Mouse (Mus musculus) activated CD4-positive, CD25-positive, alpha-beta regulatory T cell, adult 4 months (primary cell): Measurements from ENCODE around the gene Trmt1. TPM values are rescaled to one million over a fixed set of nuclear protein-coding genes. Genes with fewer than 3 reads are reported as not detected.
"Not testable (repeated sequence)": the region's sequence is repeated elsewhere in the genome, so short reads cannot be mapped to it uniquely, and the experiment has no call there.

Experiments used
- ATAC-seq: one replicate; pipeline ENCODE4 v1.8.0; 2017
- polyA plus RNA-seq, 2 experiments: library from polyadenylated mRNA; unstranded; fragments of 100-300 nt; shearing (Covaris generic); gene quantifications; one replicate each; pipeline ENCODE4 v1.2.1; 2017

Gene Trmt1
- polyA plus RNA-seq, 2 experiments from 2014 or later: 32.6 to 49.8 TPM

- peak; percentile 34 for ATAC-seq
Observed at GRCm38 (mm10) chr8:84659936-84660818, 25.9 kb upstream of the Trmt1 start.

DNA sequence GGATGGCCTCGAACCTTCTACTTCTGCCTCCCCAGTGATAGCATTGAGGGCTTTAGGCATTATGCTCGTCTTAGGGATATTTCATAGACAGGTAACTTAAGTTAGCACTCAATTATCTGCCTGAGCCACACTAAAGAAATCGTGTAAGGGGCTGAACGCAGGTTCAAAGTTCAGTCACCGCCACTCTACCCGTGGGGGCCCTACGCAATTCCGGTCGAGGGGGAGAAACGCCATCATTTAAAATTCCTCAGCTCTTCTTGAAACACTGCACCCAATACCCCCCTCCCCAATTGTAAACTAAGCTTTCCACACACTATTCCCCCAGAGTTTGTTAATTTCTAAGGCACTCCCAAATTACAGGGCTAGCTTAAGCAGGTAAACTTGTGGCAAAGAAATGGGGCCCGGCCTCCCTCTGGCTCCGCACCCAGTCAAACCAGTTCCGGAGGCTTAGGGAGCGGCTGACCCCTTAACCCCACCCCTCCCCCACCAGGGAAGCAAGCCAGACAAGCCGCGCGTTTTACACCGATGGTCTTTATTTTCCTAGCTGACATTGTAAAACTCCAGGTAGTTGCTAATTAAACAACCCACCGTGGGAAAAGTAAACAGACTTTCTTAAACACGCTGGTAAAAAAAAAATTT is 25.2 kb upstream of the Trmt1 start:
- no peak for ATAC-seq

DNA sequence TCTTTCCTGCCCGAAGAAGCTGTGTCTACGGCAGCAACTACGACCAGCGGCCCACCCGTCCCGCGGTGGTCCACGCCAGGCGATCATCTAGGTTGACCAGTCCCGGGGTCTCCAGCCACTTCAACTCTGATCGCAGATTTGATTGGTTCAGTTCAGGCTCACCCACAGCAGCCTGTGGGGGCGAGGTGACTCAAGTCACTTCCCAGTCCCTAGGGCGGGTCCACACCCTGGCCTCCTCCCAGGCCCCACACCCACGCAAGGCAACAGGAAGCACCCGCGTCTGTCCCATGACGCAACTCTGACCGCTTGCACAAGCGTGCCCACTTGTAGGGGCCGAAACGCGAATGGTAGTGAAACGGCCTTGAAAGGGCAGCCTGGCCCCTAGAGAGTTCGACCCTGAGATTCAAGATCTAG is 24.6 kb upstream of the Trmt1 start:
- peak; percentile 19 for ATAC-seq

DNA sequence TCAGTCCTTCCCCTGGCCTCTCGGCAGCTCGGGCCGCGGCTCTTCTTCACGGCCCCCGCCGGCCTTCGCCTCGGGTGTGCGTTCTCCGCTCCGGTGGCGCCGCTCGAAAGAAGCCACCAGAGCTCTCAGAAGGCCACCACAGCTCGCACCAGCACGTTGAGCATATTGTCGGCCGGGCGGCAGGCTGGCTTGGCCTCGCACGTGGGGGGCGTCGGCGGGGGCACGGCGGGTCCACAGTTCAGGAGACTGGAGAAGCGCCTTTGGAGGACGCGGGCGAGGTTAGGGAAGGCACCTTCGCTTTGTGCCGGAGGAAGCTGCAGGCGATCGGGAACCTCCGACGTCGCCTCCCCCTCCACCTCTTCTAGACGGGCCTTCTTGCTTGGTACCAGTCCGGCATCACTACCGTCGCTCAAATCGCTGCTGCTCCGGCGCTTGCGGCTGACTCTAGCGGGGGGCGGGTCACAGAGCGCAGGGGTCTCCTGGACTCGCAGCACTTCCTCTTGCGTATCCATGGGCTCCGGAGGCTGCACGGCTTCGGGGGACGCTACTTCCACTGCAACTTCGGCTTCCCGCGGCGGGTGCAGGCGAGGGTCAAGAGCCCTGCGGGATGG is 24.0 kb upstream of the Trmt1 start:
- ATAC-seq: no peak

- peak; percentile 41 for ATAC-seq
Observed at GRCm38 (mm10) chr8:84662581-84663065, 23.5 kb upstream of the Trmt1 start, which contains the start of gene Ier2. Ier2 (minus strand) TSS chr8:84662852.

DNA sequence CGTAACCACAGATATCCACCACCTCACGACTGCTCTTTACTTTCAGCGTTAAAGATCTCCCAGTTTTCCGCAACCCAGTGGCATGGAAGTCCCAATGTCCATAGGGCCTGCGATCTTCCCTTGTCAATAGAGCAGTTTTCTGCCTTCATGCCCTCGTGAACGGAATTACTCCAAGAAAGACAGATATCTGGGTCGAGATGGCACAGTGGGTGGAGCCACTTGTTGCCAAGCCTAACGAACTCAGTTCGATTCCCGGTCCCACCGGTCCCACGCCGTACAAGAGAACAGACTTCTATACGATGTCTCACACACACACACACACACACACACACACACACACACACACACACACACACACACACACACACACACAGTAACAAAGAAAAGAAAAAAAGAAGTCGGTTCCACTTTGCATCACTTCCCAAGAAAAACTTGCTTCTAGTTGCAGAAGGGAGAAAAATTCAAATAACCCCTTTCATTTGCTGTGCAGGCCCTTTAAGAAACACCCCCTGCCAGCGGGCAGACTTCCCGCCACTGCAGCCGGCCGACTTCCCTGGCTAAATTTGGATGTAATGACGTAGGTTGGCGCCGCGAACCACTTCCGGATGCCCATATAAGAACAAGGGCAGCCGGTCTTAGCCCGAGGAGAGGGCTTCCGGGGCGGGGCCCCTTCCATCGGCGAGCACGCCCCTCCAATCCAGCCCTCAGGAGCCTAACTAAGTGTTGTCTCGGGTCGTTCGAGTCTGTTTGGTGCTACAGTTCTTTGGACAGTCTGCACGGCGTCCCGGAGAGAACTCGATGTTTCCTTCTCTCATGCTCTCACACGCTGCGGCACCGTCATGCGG is 22.4 kb upstream of the Trmt1 start:
- peak; percentile 13 for ATAC-seq

GRCm38 (mm10) chr8:84664566-84665384 is 21.3 kb upstream of the Trmt1 start:
- no peak for ATAC-seq

GRCm38 (mm10) chr8:84665385-84665893 is 20.7 kb upstream of the Trmt1 start:
- ATAC-seq: no peak

DNA sequence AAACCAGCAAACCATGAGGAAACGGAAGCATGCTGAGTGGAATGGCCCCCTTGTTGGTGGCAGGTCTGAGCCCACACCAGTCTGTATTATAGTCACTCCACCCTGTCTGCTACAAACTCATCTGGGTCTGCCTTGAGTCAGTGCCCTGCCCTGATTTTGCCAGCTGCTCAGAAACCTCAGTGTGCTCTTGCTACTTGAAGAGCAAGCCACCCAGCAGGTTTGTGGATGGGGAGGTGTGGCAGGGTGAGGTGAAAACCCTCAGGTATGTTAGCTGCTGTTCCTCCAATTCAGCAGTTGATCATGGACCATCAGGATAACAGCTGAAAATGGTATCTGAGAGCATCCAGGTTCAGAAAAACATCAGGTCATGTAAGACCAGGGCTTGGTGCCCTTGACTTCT is 18.0 kb upstream of the Trmt1 start:
- ATAC-seq: no peak

- ATAC-seq: no peak
Observed at GRCm38 (mm10) chr8:84668731-84669485, 17.2 kb upstream of the Trmt1 start.

GRCm38 (mm10) chr8:84670295-84671006 is 15.7 kb upstream of the Trmt1 start:
- not testable (repeated sequence) for ATAC-seq

GRCm38 (mm10) chr8:84677305-84677704 is 8.8 kb upstream of the Trmt1 start:
- no peak for ATAC-seq

- ATAC-seq: no peak
Observed at GRCm38 (mm10) chr8:84681476-84681875, 4.6 kb upstream of the Trmt1 start.

GRCm38 (mm10) chr8:84682257-84682656 is 3.9 kb upstream of the Trmt1 start:
- no peak for ATAC-seq

- no peak for ATAC-seq
Observed at GRCm38 (mm10) chr8:84684537-84684936, 1.6 kb upstream of the Trmt1 start.

DNA sequence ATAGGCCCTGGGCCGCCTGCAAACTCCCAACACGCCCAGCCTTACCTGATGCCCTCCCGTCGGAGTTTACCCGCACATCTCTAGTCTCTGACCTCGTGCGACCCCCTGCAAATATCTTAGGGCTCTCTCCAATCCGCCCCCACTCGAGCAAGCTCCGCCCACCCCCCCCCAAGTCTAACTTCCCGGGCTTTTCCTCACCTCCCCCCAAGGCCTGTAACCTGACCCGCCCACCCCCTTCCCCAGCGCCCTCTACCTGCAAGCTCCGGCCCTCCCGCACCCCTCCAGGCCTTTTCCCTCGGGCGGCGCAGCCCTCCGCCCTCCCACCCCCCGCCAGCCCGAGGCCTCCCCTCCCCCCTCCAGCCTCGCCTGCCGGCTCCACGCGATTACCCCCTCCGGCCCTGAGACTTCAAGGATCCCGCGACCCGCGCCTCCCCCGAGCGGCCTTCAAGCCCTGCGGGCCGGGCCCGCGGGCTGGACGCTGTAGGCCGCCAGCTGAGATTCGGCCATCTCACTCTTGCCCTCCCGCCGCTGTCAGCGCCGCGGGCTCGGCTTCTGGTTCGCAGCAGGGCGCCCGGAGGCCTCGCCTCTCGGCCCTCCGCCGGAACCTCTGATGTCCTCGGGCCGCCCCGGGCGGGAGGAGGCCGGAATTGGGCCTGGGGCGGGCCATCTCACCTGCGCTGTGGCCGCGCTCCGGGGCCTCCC is 1.0 kb downstream of the Trmt1 start:
- no peak for ATAC-seq

GRCm38 (mm10) chr8:84687705-84688100 is 1.6 kb downstream of the Trmt1 start, which contains the start of gene Nacc1:
Nacc1 (minus strand) TSS chr8:84687862.
- peak; percentile 73 for ATAC-seq

DNA sequence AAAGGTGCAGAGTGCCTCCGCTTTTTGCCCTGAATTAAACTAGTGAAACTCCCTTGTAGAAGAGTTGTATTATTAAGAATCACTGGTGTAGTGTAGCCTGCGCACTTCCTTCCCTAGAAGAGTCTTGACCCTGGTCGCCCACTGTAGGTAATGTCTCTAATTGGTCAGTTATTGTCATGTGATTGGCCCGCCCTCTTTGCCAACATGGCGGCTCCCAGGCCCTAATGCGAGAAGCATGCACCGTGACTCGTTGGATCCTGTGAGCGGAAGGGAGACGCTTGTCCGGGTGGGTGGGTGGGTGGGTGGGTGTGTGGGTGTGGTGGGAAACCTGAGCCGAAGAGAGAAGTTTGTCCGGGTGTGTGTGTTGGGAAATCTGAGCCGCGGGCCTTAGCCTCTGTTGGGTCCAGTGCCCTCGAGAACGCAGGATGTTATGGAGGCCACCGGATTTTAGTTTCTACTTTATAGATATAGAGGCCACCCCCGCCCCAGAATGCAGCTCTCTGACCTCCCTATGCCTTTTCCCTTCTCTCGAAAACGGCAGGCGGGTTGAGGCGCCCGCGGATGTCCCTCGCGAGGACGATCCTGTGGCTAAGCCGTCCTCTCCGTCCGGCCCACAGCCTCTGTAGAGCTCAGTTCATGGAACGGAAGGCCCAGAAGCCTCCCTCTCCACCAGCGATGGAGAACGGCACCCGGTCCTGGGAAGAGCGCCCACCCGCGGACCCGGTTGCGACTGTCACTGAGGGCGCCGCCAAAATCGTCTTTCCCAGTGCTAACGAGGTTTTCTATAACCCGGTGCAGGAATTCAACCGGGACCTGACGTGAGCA is 3.2 kb downstream of the Trmt1 start:
- peak; percentile 68 for ATAC-seq
